Mouse (Mus musculus) activated CD4-positive, CD25-positive, alpha-beta regulatory T cell, adult 4 months (primary cell): ENCODE results near the gene Iqcd. TPM values are rescaled to one million over a fixed set of nuclear protein-coding genes. Genes with fewer than 3 reads are reported as not detected.
A peak's percentile ranks its signal among the peaks of the same experiment; 100 is the strongest.

Source experiments
- ATAC-seq: one replicate; pipeline ENCODE4 v1.8.0; 2017
- polyA plus RNA-seq, 2 experiments: library from polyadenylated mRNA; unstranded; fragments of 100-300 nt; shearing (Covaris generic); gene quantifications; one replicate each; pipeline ENCODE4 v1.2.1; 2017

Iqcd gene
- polyA plus RNA-seq, 2 experiments from 2014 or later = 0.41 to 0.70 TPM

DNA sequence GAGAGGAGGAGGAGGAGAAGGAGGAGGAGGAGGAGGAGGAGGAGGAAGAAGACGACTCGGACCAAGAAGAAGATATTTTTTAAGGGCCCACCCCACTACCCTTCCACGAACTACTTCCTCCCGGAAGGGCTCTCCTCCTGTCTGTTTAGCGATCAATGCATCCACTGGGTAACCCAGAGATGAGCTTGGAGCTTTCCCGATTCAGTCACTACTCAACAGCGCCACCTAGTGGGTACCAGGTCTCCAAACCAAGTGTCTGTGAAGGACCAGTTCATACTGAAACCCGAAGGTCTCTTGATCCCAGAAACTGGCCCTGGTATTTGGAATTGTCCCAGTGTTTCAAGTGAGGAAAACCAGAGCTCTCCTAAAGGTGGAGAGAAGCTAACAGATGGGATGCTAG is 16.9 kb downstream of the Iqcd start:
- peak; percentile 82 for ATAC-seq

DNA sequence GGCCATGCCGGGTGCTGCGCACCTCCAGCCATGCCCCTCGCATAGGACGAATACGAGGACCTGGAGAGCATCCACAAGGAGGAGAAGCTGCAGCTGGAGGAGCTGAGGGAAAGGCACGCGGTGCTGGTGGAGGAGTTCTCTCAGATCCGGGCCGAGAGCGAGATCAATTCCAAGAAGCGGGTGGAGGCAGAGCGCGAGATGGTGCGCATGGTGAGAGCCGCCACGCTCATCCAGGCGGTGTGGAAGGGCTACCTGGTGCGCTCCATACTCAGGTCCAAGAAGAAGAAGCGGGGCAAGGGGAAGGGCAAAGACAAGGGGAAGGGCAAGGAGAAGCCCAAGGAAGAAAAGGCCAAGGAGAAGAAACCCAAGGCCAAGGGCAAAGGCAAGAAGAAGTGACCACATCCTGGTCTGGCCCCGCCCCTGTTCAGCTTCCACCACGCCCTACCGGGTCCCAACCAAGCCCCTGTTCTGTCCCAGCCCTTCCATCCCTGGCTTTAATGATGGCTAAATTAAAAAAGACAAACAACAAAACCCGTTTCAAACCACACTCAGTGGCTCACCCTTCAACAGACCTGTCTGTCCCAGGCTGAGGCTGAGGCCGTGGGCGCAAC is 17.9 kb downstream of the Iqcd start:
- no peak for ATAC-seq

DNA sequence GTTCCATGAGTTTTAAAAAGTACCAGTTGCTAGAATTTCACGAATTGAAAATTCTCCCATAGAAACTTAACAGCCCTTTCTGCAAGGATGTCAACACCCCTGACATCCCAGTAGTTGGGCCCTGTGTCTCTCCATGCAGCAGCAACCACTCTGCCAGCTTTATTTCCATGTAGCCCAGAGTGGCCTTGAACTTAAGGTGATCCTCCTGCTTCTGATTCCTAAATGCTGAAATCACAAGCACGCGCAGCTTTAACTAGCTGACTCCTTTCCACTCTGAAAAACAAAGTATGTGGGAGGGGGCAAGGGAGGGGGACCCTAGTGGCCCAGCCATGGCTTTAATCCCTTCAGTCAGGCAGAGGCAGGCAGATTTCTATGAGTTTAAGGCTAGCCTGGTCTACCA is 18.5 kb downstream of the Iqcd start:
- ATAC-seq = no peak

DNA sequence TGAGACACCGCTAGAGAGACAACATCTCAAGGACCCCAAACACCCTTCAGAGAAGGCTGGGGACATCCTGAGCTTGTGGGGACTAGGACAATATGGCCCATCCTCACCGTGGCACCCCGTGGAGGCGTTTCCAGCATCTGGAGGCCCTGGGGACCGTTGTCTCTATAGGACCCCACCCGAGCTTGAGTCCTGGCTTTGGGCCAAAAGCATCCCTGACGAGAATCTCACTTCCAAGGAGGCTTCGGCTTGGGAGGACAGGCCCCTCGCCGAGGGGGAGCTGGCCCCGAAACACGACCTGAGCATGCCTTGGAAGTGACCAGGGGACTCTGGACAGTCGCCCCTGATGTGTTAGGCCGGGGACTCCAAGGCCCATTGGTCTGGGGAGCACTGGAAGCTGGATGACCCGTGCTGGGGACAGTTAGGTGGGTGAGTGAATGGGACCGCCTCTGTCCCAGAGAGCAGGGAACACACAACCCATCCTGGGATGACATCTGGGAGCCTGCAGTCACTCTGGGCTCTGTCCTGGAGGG is 20.5 kb downstream of the Iqcd start:
- ATAC-seq = no peak

DNA sequence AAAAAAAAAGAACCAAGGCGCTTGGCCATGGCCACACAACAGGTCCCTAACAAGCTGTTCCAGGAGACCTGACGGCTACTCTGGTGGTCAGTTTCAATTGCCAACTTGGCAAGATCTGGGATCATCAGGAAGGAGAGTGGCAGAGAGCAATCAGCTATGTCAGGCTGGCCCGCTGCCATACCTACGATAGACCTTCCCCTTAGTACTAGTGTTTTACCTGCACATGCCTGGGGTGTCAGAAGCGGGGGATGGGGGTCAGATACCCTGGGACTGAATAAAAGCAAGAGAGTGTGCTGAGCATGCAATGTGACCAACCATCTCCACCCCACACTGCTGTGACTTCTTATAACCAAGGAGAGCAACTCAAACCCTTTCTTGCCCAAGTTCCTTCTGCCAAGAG is 22.1 kb downstream of the Iqcd start:
- no peak for ATAC-seq

DNA sequence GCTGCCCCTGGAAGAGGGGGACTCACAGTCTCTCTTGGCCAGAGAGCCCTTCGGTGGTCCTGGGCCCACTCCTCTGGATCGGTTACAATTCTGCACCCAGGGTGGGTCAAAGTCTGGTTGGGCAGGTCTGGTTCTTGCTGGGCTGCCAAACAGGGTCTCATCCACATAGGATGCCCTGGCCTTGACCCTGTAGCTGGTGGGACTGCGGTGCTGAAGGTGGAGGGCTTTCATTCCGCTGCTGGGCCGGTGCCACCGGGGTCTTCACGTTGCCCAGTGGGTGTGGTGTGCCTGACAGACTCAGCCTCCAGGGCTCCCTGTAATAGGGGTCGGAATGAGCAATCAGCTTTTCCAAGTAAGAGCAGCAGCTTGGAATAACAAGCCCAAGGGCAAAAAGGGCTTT is 22.6 kb downstream of the Iqcd start:
- ATAC-seq = no peak

DNA sequence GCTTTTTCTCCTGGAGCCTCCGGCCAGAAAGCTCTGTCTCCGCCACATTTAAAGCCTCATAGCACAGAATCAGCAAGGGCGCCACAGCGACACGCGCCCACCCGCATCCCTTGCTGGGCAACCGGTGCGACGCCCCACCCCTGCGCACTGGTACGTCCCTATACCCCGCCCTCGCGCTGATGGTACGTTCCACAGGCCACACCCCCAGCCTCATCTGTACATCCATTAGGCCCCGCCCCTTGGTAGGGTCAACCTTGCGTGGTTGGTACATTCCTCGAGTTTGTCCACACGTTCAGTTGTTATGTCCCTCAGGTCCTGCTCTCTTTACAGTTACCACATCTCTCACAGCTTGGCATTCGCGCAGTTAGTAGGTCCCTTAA is 23.6 kb downstream of the Iqcd start, which contains the start of the genes Rita1 and Ddx54:
Gene Rita1 (minus strand): TSS at position 148 of the 380 bp plus-strand sequence.
Gene Ddx54 (plus strand): TSS at position 298 of the 380 bp plus-strand sequence.
- peak; percentile 75 for ATAC-seq

DNA sequence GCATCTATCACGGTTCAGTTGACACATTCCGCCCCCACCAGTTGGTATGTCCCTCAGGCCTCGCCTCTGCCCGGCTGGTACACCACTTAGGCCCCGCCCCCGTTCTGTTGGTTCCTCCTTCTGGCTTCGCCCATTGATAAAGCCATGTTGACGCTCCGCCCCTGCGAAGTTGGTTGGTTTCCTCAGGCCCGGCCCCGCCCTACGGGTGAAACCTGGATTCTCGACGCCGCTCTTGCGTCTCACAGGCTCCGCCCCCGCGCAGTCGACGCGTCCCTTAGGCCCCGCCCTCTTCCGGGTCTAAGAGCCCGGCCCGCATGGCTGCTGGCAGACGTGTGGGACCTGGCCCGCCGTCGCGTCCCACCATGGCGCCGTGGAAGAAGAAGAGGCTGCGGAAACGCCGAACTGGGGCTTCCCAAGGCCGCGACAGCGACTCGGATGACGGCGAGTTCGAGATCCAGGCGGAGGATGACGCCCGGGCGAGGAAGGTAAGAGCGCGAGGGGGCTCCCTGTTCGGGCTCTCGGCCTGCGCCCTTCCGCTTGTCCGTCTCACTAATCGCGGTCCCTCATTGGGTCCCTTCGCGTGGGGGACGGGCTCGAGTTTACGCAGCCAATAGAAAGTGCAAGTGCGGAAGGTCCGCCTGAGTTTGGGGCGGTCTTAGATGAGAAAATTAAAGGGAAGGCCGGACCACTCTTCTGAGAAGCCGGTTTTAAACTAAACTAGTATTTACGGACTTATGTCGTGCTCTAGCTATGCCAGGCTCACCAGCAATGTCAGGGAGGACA is 24.2 kb downstream of the Iqcd start:
- peak; percentile 85 for ATAC-seq

DNA sequence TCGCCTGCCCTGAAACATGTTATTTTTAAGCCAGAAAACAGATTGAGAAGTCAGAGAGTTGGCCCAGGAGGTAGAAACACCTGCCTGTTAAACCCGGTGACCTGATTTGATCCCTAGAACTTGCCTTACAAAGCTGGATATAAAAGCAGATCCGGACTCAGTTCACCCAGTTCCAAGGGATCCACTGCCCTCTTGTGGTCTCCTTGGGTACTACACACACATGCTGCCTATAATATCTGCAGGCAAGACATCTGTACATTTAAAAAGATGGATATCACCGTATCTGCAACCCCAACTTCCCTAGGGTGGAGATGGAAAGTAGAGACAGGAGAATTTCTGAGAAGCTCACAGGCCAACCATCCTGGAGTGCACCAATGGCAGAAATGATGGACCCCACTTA is 27.1 kb downstream of the Iqcd start:
- ATAC-seq = no peak

DNA sequence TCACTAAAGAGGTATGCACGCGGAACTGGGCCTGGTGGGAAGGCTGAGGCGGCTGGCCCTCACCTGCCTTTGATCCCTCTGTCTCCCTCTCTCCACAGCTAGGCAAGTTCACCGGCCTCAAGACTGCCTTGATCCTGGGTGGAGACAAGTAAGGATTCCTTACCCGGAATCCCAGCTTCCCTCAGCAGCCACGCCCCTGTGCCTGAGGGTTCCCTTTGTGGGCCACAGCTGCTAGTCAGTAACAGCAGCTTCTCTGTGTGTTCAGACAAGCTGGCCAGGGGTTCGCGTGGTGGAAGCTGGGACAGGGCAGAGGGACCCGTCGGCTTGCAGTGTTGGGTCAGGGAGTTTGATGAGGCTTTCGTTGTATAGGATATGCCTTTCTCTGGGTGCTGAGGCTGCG is 30.0 kb downstream of the Iqcd start:
- ATAC-seq = no peak

DNA sequence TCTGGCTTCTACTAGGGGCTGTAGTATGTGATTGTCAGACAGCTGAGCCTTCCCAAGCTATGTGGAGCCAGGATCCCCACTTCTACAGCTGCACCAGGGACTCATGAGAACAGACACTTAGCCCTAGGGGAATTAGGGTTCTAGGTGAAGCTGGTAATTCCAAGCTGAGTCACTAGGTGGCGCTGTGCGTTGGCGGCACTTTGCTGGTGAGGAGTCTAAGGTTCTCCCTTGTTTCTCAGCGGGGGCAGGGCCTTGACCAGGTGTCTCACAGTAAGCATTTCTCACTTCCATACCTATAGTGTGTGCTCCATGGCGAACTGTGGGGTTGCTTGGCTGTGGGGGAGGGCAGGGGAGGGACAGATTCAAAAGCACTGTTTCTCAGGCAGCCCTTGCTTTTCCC is 30.4 kb downstream of the Iqcd start:
- ATAC-seq = no peak

DNA sequence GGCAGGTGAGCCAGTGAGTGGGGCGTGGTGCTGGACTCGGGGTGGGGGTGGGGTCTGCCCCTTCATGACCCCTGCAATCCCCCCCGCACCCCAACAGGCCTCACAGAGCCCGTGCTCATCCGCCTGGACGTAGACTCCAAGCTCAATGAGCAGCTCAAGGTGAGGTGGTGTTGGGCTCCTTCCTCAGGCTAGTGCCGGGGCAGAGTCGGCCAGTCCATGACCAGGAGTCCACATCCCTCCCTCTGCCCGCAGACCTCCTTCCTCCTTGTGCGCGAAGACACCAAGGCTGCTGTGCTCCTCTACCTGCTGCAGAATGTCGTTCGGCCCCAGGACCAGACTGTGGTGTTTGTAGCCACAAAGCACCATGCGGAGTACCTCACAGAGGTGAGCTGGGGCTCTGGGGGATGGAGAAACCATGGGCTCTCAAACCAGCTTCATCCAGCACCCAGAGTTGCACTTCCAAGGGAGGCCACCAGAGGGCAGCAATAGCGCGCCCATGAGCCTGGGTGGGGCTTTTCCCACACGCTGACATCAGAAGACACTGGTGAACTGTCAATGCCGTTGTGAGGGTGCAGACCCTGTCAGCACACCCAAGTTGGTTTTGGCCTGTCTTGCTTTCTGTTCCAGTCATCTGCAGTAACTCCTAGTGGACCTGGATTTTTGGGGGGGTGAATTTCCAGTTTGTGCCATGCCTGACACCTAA is 31.7 kb downstream of the Iqcd start:
- peak; percentile 59 for ATAC-seq

DNA sequence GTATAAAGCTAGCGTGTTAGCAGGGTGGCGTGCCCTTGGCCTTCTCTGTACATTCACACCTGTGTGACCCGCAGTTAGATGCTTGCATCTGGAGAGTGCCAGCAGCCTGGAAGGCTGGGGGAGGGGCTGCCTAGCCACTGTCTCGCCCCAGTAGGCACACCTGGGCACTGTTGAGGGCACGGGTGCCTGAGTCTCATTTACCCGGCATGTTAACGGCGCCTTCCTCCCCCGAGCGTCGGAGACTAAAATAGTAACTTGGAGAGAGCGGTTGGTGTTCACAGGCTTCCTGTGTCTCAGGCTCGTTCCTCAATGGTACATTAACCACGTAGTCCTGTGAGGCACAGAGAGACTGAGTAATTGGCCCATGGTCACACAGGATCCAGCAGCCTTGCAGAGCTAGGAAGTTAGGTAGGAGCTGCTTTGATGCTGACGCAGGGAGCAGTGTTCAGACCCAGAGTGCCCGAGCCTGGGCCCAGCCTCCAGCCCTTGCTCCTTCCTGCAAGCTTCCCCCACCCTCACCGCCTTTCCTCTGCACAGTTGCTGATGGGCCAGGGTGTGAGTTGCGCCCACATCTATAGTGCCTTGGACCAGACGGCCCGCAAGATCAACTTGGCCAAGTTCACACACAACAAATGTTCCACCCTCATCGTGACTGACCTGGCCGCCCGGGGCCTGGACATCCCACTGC is 32.4 kb downstream of the Iqcd start:
- peak; percentile 63 for ATAC-seq

DNA sequence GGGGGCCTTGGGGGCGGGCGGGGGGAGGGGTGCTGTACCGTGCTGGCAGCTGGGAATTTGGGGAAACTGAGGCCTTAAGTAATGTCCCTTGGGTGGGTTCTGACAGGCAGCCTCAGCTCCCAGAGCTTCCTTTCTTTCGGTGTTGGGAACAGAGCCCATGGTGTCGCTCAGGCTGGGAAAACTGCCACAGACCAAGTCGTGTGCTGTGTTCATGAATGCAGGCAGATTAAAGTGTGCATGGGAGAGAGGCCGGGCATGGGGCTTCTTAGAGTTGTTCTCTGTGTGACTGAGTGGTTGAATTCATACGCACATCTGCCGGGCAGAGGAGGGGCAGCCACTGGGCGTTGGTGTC is 33.0 kb downstream of the Iqcd start:
- no peak for ATAC-seq

DNA sequence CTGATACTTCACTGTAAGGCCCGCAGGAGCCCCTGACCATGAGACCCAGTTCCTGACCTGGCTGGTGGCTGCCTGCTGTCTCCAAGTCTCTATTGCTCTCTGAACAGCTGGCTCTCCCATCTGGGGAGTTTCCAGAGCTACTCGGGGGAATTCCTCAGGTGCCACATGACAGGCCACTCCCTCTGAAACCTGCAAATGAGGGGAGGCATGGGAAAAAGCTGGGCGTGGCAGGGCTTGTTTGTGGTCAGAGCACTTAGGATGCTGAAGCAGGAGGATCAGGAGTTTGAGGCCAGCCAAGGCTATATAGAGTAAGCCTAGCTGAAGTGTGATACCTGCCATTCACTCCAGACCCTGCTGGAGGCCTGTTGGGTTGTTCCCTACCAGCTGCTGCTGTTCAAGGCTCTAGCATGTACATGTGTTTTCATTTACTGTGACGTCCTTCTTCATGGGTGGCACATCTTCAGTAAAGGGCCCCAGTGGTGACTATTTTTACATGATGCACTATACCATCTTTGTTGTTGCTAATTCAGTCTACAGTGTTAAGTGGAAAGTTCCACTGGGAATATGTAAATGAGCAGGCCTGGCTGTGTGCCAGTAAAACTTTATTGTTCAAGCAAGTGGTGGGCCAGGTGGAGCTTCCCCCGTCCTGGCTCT is 33.5 kb downstream of the Iqcd start:
- ATAC-seq = peak; percentile 44

DNA sequence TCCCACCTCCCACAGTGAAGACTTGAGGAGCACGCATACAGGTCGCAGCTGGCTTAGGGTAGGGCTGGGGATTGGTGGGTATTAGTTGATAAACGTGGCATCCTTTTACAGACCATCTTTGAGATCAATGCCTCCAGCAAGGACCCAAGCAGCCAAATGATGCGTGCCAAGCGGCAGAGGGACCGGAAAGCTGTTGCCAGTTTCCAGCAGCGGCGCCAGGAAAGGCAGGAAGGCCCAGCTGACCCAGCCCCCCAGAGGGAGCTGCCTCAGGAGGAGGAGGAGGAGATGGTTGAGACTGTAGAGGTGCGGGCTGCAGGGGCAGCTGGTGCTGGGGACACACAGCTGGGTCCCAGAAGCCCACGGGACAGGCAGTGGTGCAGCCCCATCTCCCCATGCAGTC is 35.6 kb downstream of the Iqcd start:
- ATAC-seq = no peak

DNA sequence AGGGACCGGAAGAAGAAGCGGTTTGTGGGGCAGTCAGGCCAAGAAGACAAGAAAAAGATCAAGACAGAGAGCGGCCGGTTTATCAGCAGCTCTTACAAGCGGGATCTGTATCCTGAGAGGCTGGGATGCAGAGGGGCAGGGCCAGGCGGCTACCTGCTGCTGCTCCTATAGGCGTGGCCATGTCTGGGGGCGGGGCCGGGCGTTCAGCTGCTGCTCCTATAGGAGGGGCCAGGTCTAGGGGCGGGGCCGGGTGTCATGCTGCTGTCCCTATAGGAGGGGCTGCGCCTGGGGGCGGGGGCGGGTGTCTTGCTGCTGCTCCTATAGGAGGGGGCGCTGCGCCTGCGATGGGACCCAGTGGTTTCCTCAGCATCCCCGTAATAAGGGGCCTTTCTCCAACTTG is 37.6 kb downstream of the Iqcd start:
- ATAC-seq = no peak

DNA sequence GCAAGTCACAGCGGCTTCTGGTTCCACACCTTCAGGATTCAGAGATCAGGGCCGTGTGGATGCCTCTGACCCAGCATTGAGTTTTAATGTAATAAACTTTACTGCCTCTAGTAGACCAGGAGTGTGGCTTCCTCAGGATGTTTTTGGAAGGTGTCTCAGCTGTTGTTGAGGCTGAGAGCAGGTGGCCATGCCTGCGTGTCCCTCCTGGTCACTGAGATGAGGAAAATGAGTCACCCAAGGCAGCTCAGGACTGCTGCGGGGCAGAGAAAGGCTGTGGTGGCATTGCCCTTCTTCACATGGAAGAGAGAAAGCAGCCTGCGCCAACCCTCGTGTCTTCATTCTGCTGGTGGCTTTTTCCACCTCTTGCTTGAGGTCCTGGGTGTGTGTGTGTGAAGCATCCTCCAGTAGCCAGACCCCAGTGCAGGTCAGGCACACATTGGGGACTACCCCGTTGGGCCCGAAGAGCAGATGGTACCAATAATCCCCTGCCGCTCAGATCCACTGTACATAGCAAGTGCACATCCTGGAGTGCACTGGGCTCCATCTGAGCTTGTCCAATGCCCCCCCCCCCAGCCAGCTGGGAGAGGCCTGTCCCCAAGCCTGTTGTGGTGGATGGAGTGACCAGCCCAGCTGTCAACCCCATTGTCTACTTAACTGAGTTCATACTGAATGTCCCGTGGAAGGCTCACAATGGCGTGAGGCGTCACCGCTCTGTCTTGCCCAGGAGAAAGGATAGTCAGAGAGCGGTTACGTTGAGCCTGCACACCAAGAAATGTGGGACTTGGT is 38.9 kb downstream of the Iqcd start:
- no peak for ATAC-seq

DNA sequence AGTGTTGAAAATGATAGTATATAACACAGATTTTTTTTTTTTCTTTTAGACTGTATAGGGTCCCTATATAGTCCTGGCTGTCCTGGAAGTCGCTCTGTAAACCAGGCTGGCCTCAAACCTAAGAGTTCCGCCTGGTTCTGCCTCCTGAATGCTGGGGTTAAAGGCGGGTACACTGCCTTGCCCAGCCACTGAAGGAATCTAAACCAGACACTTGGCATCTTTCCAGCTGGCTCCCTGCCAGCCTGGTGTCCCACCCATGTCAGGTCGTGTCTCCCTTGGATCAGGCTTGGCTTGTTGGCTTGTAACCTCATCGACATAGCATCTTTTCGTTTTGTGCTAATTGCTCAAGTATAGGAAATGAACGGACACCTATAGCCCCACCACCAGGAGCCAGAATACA is 39.8 kb downstream of the Iqcd start:
- no peak for ATAC-seq

DNA sequence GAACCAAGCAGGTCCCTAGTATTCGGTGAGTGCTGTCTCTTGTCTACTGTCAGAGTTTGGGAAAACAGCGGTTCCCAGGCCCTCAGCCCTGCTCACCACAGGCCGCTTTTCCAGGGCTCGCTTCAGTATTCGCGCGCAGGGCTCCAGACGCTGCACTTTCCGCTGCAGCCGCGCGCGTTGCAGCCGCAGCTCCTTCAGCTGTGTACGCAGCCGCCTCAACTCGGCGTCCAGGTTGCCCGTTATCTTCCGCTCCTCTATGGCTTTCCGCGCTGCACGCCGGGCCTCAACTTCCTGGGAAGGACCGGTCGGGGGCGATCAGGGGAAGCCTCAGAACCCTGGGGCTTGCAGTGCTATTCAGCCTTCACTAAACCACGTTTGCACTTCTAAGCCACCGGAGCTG is 42.3 kb downstream of the Iqcd start:
- peak; percentile 10 for ATAC-seq

DNA sequence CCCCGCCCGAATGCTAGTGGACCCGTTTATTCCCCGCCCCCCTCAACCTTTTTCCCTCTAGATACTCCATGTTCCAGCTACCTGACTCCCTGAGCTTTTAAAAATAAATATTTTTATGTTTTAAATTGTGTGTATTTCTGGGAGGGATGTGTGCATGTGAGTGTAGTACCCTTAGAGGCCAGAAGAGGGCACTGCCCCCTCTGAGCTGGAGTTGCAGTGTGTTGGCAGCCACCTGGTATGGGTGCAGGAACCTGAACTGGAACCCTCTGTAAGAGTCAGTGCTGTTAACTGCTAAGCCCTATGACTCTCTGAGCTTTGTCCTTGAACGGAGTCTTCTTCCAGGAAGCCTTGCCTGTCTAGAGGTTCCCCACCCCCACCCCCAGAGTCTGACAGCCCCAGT is 43.1 kb downstream of the Iqcd start:
- ATAC-seq = no peak

DNA sequence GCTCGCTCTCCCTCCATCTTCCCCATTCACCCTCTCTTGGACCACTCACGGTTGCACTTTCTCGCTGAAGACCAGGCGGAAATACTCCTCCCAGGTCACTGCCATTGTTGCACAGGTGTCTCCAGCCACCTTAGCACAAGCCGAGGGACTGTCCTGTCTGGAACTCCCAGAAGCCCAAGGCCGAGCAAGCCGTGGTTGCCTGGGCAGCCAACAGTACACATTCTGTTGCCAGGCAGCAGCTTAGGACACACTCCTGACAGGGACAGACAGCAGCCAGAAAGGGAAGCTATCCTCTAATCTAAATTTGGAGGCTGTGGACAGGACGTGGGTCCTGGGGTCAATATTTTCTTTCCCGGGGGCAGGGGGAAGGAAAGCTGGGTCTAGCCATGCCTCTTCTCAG is 45.3 kb downstream of the Iqcd start, which contains the start of gene Cfap73:
Gene Cfap73 (minus strand): TSS at position 105 of the 400 bp plus-strand sequence.
- ATAC-seq = no peak
